Mouse (Mus musculus) embryonic facial prominence, embryonic 12.5 days (tissue): ENCODE measurements around the gene Dnm1l. TPM values are rescaled to one million over a fixed set of nuclear protein-coding genes. Genes with fewer than 3 reads are reported as not detected.
A peak's percentile ranks its signal among the peaks of the same experiment; 100 is the strongest.
"Not testable (repeated sequence)": the region's sequence is repeated elsewhere in the genome, so short reads cannot be mapped to it uniquely, and the experiment has no call there.

ENCODE experiments used
- ATAC-seq: fragments of 200-750 bp; cut with Nextera tagmentation; 2 replicates; pipeline ENCODE4 v1.8.0; 2017; ENCODE audit not compliant: insufficient number of reproducible peaks, insufficient read depth, low FRiP score, low TSS enrichment
- H3K27ac ChIP-seq: fragments of 300-500 bp; sonication (generic); 2 replicates; pipeline ENCODE4 v1.5.1; 2016; ENCODE audit warnings: mild to moderate bottlenecking
- H3K27me3 ChIP-seq: fragments of 300-500 bp; sonication (generic); 2 replicates; pipeline ENCODE4 v1.6.1; 2016; ENCODE audit warnings: mild to moderate bottlenecking, moderate library complexity
- H3K36me3 ChIP-seq: fragments of 300-500 bp; sonication (generic); 2 replicates; pipeline ENCODE4 v1.6.1; 2016; ENCODE audit warnings: mild to moderate bottlenecking
- H3K4me1 ChIP-seq: fragments of 300-500 bp; sonication (generic); 2 replicates; pipeline ENCODE4 v1.6.1; 2016
- H3K4me2 ChIP-seq: fragments of 300-500 bp; sonication (generic); replicated peaks from 2 replicates; pipeline ENCODE4 v1.6.1; 2016; ENCODE audit warnings: mild to moderate bottlenecking, moderate library complexity
- H3K4me3 ChIP-seq: fragments of 300-500 bp; sonication (generic); 2 replicates; pipeline ENCODE4 v1.5.1; 2016; ENCODE audit warnings: mild to moderate bottlenecking
- H3K9ac ChIP-seq: fragments of 300-500 bp; sonication (generic); 2 replicates; pipeline ENCODE4 v1.6.1; 2016; ENCODE audit warnings: mild to moderate bottlenecking, moderate library complexity
- H3K9me3 ChIP-seq: fragments of 300-500 bp; sonication (generic); 2 replicates; pipeline ENCODE4 v1.6.1; 2016; ENCODE audit warnings: mild to moderate bottlenecking, moderate library complexity
- WGBS: fragments of 180-500 bp; shearing (Covaris S2); methylation state at CpG from one replicate; pipeline ENCODE4 v1.1.7; 2016; 5-methylcytosine and 5-hydroxymethylcytosine counted together
- polyA plus RNA-seq: library from polyadenylated mRNA; unstranded; fragments of >200 nt; fragmentation: Nextera tagmentation; extraction: Ambion mirVana; gene quantifications from 2 replicates; pipeline ENCODE4 v1.2.1, GENCODE M21; 2016

The Dnm1l gene
- 64.6 and 65.6 TPM in 2 replicates for polyA plus RNA-seq

- no peaks in the 10 kb centered on the region for H3K36me3 ChIP-seq
Observed at GRCm38 (mm10) chr16:16358481-16359100, at the start of gene Dnm1l. Dnm1l (minus strand) TSS chr16:16358959.

GRCm38 (mm10) chr16:16367217-16367616 is 8.5 kb upstream of the Dnm1l start:
- not testable (repeated sequence) for H3K9ac ChIP-seq, H3K27me3 ChIP-seq
- WGBS = 64% methylated on average over 9 of the region's 9 CpGs

More at GRCm38 (mm10) chr16:16358481-16359100, at the start of gene Dnm1l:
- Histone ChIP-seq H3K4me1 (no peaks in the 10 kb centered on the region), H3K4me3 (peak within 1 kb of the TSS; percentile 97), H3K9me3 (no peaks in the 10 kb centered on the region), H3K27ac (peak within 1 kb of the TSS; percentile 86), H3K4me2 (peak within 1 kb of the TSS; percentile 73), H3K27me3 (no peaks in the 10 kb centered on the region), H3K9ac (peak within 1 kb of the TSS; percentile 92)
- ATAC-seq = peak; percentile 99
- WGBS = under 1% methylated on average over 55 of the region's 55 CpGs

GRCm38 (mm10) chr16:16359101-16359482 is 333 bp upstream of the Dnm1l start:
- Histone ChIP-seq H3K4me2 (peak overlapping the region; percentile 73), H3K9ac (peak overlapping the region; percentile 92; the same call in 1 of the 2 replicates), H3K4me3 (peak overlapping the region; percentile 97)
- H3K27ac ChIP-seq, H3K9me3 ChIP-seq, H3K4me1 ChIP-seq, ATAC-seq, H3K36me3 ChIP-seq, H3K27me3 ChIP-seq: not testable (repeated sequence)
- WGBS = 55% methylated on average over 9 of the region's 9 CpGs

More at GRCm38 (mm10) chr16:16367217-16367616, 8.5 kb upstream of the Dnm1l start:
- ATAC-seq, H3K36me3 ChIP-seq, H3K4me2 ChIP-seq, H3K9me3 ChIP-seq, H3K27ac ChIP-seq, H3K4me3 ChIP-seq, H3K4me1 ChIP-seq: not testable (repeated sequence)

GRCm38 (mm10) chr16:16357908-16358307 is 851 bp downstream of the Dnm1l start:
- ATAC-seq = no peak
- Histone ChIP-seq H3K4me3 (peak overlapping the region; percentile 97), H3K9me3 (no peaks in the 10 kb centered on the region), H3K4me2 (peak overlapping the region; percentile 73), H3K9ac (peak overlapping the region; percentile 92), H3K4me1 (no peaks in the 10 kb centered on the region), H3K27me3 (no peaks in the 10 kb centered on the region), H3K36me3 (no peaks in the 10 kb centered on the region), H3K27ac (no peak overlapping the region)
- 16% methylated on average over 6 of the region's 6 CpGs for WGBS

GRCm38 (mm10) chr16:16346420-16346819 is 12.3 kb downstream of the Dnm1l start:
- no peak overlapping the region for H3K9ac ChIP-seq
- no peak overlapping the region for H3K4me2 ChIP-seq
- no peak for ATAC-seq
- H3K27ac ChIP-seq = no peak overlapping the region
- H3K27me3 ChIP-seq = no peaks in the 10 kb centered on the region
- H3K4me1 ChIP-seq = no peaks in the 10 kb centered on the region
- no peak overlapping the region for H3K4me3 ChIP-seq
- WGBS = 93% methylated on average over 5 of the region's 5 CpGs
- H3K36me3 ChIP-seq = no peaks in the 10 kb centered on the region
- no peaks in the 10 kb centered on the region for H3K9me3 ChIP-seq

- 78% methylated on average over 5 of the region's 5 CpGs for WGBS
Observed at GRCm38 (mm10) chr16:16325775-16326336, 32.9 kb downstream of the Dnm1l start.

GRCm38 (mm10) chr16:16311319-16311718 is 47.4 kb downstream of the Dnm1l start:
- 82% methylated on average over 5 of the region's 5 CpGs for WGBS
- H3K9me3 ChIP-seq = no peaks in the 10 kb centered on the region
- no peak for ATAC-seq

More at GRCm38 (mm10) chr16:16325775-16326336, 32.9 kb downstream of the Dnm1l start:
- Histone ChIP-seq H3K9me3 (no peaks in the 10 kb centered on the region), H3K9ac (no peak overlapping the region), H3K36me3 (peaks cover 32% of the 10 kb centered on the region), H3K27ac (no peak overlapping the region), H3K4me2 (no peak overlapping the region), H3K4me3 (no peak overlapping the region), H3K27me3 (no peaks in the 10 kb centered on the region), H3K4me1 (no peaks in the 10 kb centered on the region)
- ATAC-seq = no peak

GRCm38 (mm10) chr16:16303888-16304287 is 54.9 kb downstream of the Dnm1l start:
- H3K27ac ChIP-seq = no peak overlapping the region; the same call in 1 of the 2 replicates
- peak overlapping the region; percentile 72 for H3K4me2 ChIP-seq
- 20% methylated on average over 7 of the region's 7 CpGs for WGBS
- H3K9me3 ChIP-seq = no peaks in the 10 kb centered on the region
- peaks cover 16% of the 10 kb centered on the region for H3K36me3 ChIP-seq
- H3K4me3 ChIP-seq = peak overlapping the region; percentile 90
- no peaks in the 10 kb centered on the region for H3K27me3 ChIP-seq
- H3K4me1 ChIP-seq = peaks cover 14% of the 10 kb centered on the region
- H3K9ac ChIP-seq = peak overlapping the region; percentile 86; the same call in 1 of the 2 replicates
- ATAC-seq = no peak

More at GRCm38 (mm10) chr16:16311319-16311718, 47.4 kb downstream of the Dnm1l start:
- Histone ChIP-seq H3K9ac (no peak overlapping the region), H3K27ac (no peak overlapping the region), H3K4me3 (no peak overlapping the region), H3K4me1 (no peaks in the 10 kb centered on the region), H3K4me2 (no peak overlapping the region), H3K27me3 (no peaks in the 10 kb centered on the region), H3K36me3 (peaks cover 45% of the 10 kb centered on the region)

GRCm38 (mm10) chr16:16303138-16303827 is 55.5 kb downstream of the Dnm1l start:
- Histone ChIP-seq H3K27me3 (no peaks in the 10 kb centered on the region), H3K27ac (peak overlapping the region; percentile 95), H3K4me3 (peak overlapping the region; percentile 90), H3K4me1 (peaks cover 14% of the 10 kb centered on the region), H3K4me2 (peak overlapping the region; percentile 72), H3K9ac (peak overlapping the region; percentile 86), H3K36me3 (peaks cover 14% of the 10 kb centered on the region), H3K9me3 (no peaks in the 10 kb centered on the region)
- WGBS = under 1% methylated on average over 61 of the region's 61 CpGs
- ATAC-seq = peak; percentile 85

- under 1% methylated on average over 50 of the region's 50 CpGs for WGBS
- H3K36me3 ChIP-seq = peaks cover 11% of the 10 kb centered on the region
Observed at GRCm38 (mm10) chr16:16302369-16303137, 56.2 kb downstream of the Dnm1l start, which contains the start of gene Yars2. Yars2 (plus strand) TSS chr16:16302965.

GRCm38 (mm10) chr16:16273752-16274151 is 85.0 kb downstream of the Dnm1l start:
- 88% methylated on average over 6 of the region's 6 CpGs for WGBS
- H3K9ac ChIP-seq = no peak overlapping the region
- no peaks in the 10 kb centered on the region for H3K4me1 ChIP-seq
- H3K36me3 ChIP-seq = no peaks in the 10 kb centered on the region
- H3K9me3 ChIP-seq = no peaks in the 10 kb centered on the region
- no peak overlapping the region for H3K27ac ChIP-seq
- ATAC-seq = no peak
- H3K27me3 ChIP-seq = no peaks in the 10 kb centered on the region
- no peak overlapping the region for H3K4me2 ChIP-seq
- H3K4me3 ChIP-seq = no peak overlapping the region

More at GRCm38 (mm10) chr16:16302369-16303137, 56.2 kb downstream of the Dnm1l start, which contains the start of gene Yars2:
- H3K4me3 ChIP-seq = peak within 1 kb of the TSS; percentile 90
- peaks cover 14% of the 10 kb centered on the region for H3K4me1 ChIP-seq
- H3K4me2 ChIP-seq = peak within 1 kb of the TSS; percentile 72
- H3K27me3 ChIP-seq = no peaks in the 10 kb centered on the region
- ATAC-seq = peak; percentile 99
- H3K9ac ChIP-seq = peak within 1 kb of the TSS; percentile 86
- peak within 1 kb of the TSS; percentile 95 for H3K27ac ChIP-seq
- no peaks in the 10 kb centered on the region for H3K9me3 ChIP-seq
